Mouse (Mus musculus): Measurements from ENCODE around the gene Mb. TPM values are rescaled to one million over a fixed set of nuclear protein-coding genes. Genes with fewer than 3 reads are reported as not detected.

The Mb gene
- polyA plus RNA-seq (2017; shearing (Covaris generic)), result not detected

DNA sequence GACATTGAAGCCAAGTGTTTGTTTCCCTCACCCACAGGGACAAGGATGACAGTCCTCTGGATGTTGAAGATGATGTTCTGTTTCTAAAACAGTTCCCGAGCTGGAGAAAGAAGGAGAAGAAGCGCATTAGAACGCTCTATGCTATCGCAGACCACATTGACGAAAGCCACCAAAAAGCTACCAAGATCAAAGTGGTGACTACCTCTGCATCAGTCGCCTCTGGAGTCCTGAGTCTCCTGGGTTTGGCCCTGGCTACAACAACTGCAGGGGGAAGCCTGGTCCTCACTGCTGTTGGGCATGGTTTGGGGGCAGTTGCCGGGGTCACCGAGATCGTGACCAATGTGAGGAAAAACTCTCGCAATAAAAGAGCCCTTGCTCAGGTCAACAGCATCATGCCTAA is at the start of gene Mb:
Gene Mb (minus strand): TSS at position 101 of the 400 bp plus-strand sequence.

DNA sequence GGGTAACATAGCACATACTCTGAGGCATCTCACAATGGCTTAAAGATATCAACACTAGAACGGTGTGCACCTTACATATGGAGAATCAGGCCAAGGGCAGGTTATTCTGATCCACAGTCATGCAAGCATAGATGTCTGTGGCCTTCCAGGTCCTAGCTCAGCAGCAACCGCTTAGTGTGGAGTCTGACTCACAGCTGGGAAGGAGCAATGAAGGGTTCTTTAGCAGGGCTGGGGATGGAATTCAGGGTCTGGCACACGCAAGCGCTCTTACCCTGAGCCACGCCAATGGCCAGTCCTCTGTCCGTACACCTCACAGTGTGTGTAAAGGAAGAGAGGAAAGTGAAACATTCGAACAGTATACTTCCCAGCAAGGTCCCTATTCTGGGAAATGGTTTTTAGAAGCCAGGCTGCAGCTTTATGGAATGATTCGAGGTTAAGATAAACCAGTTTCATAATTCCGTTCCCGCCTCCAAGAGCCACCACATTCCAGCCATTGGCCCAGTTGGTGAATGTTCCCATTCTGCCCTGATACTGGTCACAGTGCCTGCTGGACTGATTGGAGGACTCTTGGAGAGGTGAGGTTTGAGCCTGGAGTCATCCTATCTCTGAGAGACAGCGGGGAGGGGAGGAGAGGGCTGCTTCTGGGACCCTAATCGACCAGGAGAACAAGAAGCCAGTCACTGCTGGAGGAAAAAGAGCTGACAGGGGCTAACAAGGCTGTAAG is 5.7 kb downstream of the Mb start, which contains the start of gene Apol6:
Gene Apol6 (plus strand): TSS at position 133 of the 724 bp plus-strand sequence.

Other genes with a start within 250 kb of the Mb start
- gene Zfp251, start 179.2 kb downstream of the Mb start, polyA plus RNA-seq (2017; shearing (Covaris generic)), result 29.5 TPM
- gene Zfp7, start 171.4 kb downstream of the Mb start, polyA plus RNA-seq (2017; shearing (Covaris generic)), result 20.0 TPM
- gene Gm49527, start 171.3 kb downstream of the Mb start, polyA plus RNA-seq (2017; shearing (Covaris generic)), result 1.2 TPM
- gene Zfp647, start 125.2 kb downstream of the Mb start, polyA plus RNA-seq (2017; shearing (Covaris generic)), result 1.1 TPM
- gene 1110038F14Rik, start 102.2 kb downstream of the Mb start, polyA plus RNA-seq (2017; shearing (Covaris generic)), result 74.8 TPM
- gene Apol6, start 5.9 kb downstream of the Mb start, polyA plus RNA-seq (2017; shearing (Covaris generic)), result not detected

All from activated CD4-positive, CD25-positive, alpha-beta regulatory T cell, adult 9 weeks (primary cell).